Mouse (Mus musculus) layer of hippocampus, adult 9-10 months (tissue): Measurements from ENCODE around the gene Olfr644.

Experiments used
- DNase-seq: peaks from one replicate; pipeline ENCODE4 v3.0.0; 2022; ENCODE audit warnings: low spot score

Gene Olfr644

GRCm38 (mm10) chr7:104071769-104072168, at the start of gene Olfr644:
TSS of gene Olfr644 (minus strand) at chr7:104071869.
- no peak for DNase-seq

- DNase-seq: no peak
Observed at GRCm38 (mm10) chr7:104104757-104104972, 33.0 kb upstream of the Olfr644 start, which contains the start of gene Olfr646. TSS of gene Olfr646 (plus strand) at chr7:104104873.

- no peak for DNase-seq
Observed at GRCm38 (mm10) chr7:104103913-104104756, 32.5 kb upstream of the Olfr644 start.

GRCm38 (mm10) chr7:104085365-104085764, 13.7 kb upstream of the Olfr644 start, which contains the start of gene Olfr645:
TSS of gene Olfr645 (minus strand) at chr7:104085465.
- no peak for DNase-seq

- DNase-seq: no peak
Observed at GRCm38 (mm10) chr7:104061345-104061744, 10.3 kb downstream of the Olfr644 start, which contains the start of gene 4930516K23Rik. TSS of gene 4930516K23Rik (minus strand) at chr7:104061445.

GRCm38 (mm10) chr7:104059215-104059614, 12.5 kb downstream of the Olfr644 start:
- no peak for DNase-seq

GRCm38 (mm10) chr7:104052566-104052965, 19.1 kb downstream of the Olfr644 start, which contains the start of gene Olfr642:
TSS of gene Olfr642 (minus strand) at chr7:104052666.
- DNase-seq: no peak

- DNase-seq: no peak
Observed at GRCm38 (mm10) chr7:104050745-104051144, 20.9 kb downstream of the Olfr644 start.

- no peak for DNase-seq
Observed at GRCm38 (mm10) chr7:104035145-104035544, 36.5 kb downstream of the Olfr644 start, which contains the start of gene Olfr641. TSS of gene Olfr641 (plus strand) at chr7:104035445.

GRCm38 (mm10) chr7:104026978-104027377, 44.7 kb downstream of the Olfr644 start:
- DNase-seq: no peak

- no peak for DNase-seq
Observed at GRCm38 (mm10) chr7:104025473-104025872, 46.2 kb downstream of the Olfr644 start, which contains the start of gene Olfr640. TSS of gene Olfr640 (minus strand) at chr7:104025573.

GRCm38 (mm10) chr7:104021651-104022050, 50.0 kb downstream of the Olfr644 start:
- DNase-seq: no peak

- DNase-seq: no peak
Observed at GRCm38 (mm10) chr7:104018953-104019352, 52.7 kb downstream of the Olfr644 start.

GRCm38 (mm10) chr7:104017203-104017602, 54.5 kb downstream of the Olfr644 start, which contains the start of gene Olfr639:
TSS of gene Olfr639 (minus strand) at chr7:104017303.
- no peak for DNase-seq
